Mouse (Mus musculus): ENCODE results near the gene Gpcpd1.

GRCm38 (mm10) chr2:132595601-132596235 lies 8.2 kb upstream of the Gpcpd1 start:
- TF ChIP-seq CTCF (IDR thresholded peaks at IDR 0.05; ENCODE audit: control insufficient read depth, insufficient read depth, insufficient replicate concordance, low read depth, low read length) = no peak
- TF ChIP-seq POLR2A (IDR thresholded peaks at IDR 0.05; ENCODE audit: control insufficient read depth, low read depth, low read length) = no peak

Measured in testis, adult 2 months (tissue).